Mouse (Mus musculus) megakaryocyte-erythroid progenitor cell, adult 5-6 weeks (primary cell): Measurements from ENCODE around the gene Nos2. TPM values are rescaled to one million over a fixed set of nuclear protein-coding genes. Genes with fewer than 3 reads are reported as not detected.
"Not testable (repeated sequence)": the region's sequence is repeated elsewhere in the genome, so short reads cannot be mapped to it uniquely, and the experiment has no call there.

ENCODE experiments used
- ATAC-seq: replicated peaks from 2 replicates; pipeline ENCODE4 v1.8.0; 2016; ENCODE audit warnings: mild to moderate bottlenecking, inconsistent platforms; ENCODE audit not compliant: severe bottlenecking, poor library complexity, low FRiP score, low TSS enrichment
- total RNA-seq, 2 experiments: library from RNA; stranded (forward) in 1 of 2; stranded (reverse) in 1 of 2; fragments of 200-1000, 215-1000 nt in 1 of 2; fragments of >200 nt in 1 of 2; fragmentation: Nextera tagmentation in 1 of 2; gene quantifications; 2 replicates each; pipeline ENCODE4 v1.2.3; 2014 to 2017

Nos2 gene
- total RNA-seq, 2 experiments from 2014 or later = not detected

DNA sequence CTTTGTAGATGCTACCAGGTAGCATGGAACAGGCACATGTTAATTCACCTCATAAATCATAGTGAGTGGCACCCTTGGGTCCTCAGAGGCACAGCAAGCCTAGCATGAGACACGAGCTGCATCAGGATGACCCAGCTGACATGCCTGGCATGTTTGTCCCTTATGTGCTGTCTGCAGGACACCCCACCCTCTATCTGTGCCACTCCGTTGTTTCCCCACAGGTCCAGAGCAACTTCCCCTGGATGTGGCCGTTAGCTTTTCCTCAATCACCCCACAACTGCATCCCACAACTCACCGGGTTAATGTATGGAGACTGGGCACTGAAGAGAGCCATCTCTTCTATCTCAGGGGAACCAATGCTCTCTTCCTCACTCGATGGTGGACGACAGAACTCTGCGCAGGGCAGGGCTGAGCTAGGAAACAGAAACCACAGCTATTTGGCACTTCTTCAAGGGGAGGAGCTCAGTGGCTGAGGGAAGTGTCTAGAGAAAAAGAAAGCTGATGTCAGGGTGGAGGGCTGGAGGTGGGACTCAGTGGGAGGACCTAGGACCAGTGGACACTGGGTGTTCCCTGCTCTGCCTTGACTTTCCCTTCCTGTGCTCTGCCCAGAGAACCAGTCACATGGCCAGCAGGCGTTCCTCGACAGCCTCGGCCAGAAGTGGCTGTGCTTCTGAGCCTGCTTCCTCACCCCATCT, 64.0 kb downstream of the Nos2 start, which contains the start of gene Lgals9:
Gene Lgals9 (minus strand): TSS at position 464 of the 695 bp plus-strand sequence.
- peak; percentile 80 for ATAC-seq

DNA sequence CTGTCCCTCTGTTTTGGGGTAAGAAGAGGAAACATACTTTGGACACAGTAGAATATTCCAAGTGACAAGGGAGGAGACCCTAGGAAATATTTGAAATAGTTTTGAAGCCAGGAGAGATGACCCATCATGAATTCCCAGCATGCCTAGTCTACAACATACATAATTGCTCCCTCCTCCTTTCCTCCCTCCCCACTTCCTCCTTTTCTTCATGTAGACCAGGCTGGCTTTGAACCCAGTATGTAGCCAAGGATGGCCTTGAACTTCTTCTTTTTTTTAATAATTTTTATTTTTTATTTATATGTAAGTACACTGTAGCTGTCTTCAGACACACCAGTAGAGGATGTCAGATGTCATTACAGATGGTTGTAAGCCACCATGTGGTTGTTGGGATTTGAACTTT, 64.9 kb downstream of the Nos2 start:
- no peak for ATAC-seq

DNA sequence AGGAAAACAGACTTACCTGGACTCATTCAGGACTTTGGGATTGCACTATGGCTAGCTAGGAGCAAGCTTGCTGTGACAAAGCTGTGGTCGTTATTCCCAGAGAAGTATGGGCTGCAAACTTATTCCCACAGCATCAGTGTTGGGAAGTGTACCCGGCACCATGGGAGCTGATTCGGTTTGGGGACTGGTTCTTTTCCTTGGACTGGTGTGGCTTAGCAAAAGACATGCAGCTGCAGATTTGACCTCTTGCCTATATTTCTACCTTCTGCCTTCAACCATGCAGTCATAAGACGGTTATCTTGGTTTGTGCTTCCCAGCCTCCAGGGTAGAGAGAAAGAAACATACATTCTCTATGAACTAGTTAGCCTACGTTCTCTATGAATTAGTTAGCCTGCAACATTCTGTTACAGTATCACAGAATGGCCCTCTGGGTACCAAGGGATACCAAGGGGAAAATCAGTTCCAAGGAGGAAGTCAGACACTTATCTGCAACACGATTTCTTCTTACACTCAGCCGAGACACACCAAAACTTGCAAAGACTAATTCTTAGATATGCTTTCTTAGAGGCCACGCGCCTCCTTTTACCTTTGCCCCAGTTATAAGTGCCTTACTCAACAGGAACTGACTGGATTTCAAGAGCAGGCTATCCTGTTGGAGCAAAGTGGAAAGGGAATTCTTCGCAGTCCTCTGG, 65.9 kb downstream of the Nos2 start:
- no peak for ATAC-seq

DNA sequence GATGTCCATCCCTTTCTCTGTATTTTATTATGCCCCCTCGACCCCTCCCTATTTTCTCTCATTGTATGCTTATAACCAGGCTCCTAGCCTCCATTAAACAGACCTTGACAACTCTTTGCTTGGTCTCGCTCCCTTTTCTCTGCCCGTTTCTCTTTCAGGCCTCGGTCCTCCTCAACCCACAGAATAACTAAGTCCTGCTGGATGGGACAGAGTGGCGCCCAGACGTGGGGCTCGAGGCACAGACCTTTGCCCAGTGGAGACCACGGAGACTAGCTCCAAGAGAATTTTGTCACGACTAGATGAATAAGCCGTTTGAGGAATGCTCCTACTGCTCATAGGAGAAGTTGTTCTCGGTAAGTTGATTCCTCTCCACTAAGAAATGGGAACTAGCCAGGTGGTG, 68.6 kb downstream of the Nos2 start:
- not testable (repeated sequence) for ATAC-seq

DNA sequence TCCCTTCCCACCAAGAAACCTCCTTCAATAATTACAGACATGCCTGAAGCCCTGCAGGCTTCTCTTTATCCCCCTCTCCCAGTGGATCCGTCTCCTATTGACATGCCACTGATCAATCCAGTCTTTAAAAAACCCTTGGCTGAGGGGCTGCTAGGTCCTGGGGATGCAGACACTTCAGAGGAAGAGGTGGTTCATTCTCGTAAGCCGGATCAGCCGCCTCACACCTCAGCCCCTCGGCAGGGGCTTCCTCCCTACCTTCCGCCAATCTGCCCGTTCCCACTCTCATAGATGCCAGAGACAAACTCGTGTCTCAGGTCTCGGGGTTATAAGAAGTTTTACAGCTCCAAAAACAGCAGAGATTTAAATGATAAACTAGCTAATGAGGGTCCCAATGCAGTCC, 69.5 kb downstream of the Nos2 start:
- no peak for ATAC-seq

DNA sequence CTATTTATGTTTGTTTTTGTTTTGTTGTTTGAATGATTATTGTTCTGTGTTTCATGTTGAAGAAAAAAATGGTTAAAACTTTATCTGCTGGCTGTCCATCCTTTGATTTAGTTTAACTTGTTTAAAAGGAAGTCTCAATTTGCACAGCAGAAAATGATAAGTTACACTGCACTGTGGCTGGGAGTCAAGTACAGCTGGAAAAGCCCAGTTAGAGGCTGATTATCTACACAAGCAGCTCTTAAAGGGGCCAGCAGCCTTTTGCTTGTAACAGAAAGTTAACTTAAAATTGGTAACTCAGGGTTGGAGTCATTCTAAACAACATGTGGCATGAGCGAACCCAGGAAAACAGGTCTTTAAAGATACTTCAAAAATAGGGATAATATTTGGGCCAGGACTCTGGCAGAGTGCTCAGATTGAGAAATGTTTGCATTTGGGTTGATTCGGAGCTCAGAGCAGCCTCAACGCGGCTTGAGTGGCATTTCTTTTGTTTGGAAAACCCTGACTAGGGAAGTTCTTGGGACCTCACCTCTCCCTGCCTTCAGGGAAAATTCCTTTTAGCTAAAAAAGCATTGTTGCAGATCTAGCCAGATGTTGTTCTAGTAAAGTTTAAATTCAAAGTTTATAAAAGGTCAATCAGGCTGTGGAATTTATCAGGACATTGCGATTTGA, 70.4 kb downstream of the Nos2 start:
- ATAC-seq = not testable (repeated sequence)

DNA sequence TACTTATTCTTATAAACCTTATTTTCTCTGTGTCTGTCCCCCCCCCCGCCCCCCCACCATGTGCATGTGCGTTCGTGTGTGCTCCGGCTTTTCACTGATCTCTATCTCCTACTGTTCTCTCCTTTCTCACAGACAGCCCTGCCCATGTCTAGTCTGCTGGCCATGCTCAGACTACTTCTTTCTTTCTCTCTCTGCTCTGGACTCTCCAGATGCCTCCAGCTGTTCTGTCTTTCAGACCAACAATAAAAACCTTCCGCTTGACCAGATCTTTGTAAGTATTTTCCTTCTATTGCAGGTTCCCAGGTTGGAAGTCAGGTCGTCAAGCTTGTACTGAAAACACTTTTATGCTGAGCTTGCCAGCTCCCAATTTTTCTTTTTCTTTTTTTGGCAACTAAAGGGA, 78.5 kb downstream of the Nos2 start:
- no peak for ATAC-seq

DNA sequence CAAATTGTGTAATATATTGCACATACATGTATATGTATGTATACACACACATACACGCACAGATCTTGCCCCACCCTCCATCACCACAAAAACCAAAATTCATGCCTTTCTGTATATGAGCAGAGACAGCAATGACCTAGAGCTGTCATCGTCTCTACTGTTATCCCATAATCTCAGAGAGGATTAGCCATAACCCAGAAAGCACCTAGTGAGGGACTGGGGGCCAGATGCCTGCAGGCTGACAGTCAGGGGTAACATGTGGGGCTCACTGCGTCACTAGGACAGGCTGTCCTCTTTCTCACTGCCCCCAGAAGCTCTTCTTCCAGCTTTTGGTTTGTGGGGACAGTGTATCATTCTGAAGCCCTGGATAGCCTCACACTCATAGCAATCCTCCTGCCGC, 81.3 kb downstream of the Nos2 start:
- no peak for ATAC-seq

DNA sequence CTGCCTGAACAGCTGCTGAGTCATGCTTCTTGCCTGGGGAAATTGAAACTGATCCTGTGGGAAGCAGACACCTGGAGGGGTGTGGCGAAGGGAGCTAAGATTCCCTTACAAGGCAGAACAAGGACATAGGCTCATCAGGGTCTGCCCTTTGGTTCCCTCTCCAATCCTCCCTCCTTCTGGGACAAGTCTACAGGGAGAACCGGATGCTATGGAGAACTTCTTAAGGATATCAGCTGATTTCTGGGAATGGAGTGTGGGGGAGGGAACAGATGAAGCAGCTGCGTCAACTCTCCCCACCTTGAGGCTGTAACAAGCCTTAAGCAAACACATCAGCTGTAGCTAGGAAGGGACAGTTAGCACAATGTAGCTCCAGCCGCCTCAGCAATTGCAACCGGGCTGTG, 82.0 kb downstream of the Nos2 start:
- ATAC-seq = no peak

DNA sequence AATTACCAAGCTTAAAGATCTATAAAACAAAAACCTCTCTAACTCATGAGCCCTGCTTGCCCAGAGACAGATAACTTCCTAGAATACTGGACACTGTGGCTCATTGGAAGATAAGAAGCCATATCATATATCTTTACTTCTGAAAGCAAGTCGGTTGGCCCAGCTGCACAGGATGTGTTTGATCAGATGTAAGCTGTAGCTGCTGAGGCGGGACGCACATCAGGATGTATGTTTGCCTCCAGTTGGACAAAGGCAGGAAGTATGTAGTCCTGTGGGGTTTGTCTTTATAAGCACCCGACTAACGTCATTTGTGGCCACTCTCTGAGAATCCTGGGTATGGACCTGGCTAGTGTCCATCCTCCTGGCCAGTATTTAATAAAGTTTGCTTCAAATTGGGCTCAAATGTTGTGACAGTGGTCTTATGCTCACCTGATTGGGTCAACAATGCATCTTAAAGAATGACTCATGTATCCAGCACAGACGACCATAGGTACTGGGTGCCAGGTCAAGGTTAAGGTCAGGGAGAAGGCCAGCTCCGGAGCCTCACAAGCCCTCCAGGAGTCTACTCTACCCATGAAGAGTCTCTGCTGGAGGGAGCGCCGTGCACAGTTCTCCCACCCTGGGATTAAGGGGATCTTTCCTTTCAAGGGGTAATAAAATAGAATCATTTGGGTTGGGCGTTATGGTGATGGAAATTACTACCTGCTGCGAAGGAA, 82.6 kb downstream of the Nos2 start:
- peak; percentile 41; the same call in 1 of the 2 replicates for ATAC-seq

DNA sequence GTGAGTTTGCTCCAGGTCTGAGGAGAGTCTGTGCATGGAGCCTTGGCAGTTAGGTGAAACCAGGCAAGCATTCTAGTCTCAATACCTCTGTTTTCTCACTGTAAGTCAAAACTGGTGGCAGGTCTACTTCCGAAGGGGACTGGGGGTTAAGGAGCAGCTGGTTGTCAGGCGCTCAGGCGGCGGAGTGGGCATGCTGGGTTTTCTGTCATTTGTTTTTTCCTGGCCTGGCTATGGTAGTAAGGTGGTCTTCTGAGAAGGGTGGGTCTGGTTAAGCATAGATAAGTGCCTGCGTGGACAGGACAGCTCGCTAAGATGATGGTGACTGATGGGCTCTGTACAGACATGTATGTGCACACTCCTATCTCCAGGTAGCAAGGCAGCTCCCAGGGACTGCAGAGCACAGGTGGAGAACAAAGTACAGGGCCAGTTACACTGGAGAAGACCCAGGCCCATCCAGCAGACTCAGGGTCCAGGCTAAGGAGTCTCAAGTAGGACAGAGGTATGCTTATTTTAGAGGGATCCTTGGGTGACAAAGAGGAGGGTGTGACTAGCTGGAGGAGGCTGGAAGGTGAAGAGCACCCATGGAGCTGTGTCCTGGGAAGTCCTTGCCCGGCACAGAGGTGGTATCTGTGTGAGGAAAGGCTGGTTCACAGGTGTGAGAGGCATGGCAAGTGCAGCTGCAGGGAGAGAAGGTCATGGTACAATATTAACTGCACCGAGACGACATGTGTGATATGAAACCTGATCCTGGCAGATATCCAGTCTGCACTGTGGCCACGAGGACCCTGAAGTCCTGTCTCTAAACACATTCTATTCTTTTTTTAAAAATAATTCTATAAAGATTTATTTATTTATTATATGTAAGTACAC, 83.4 kb downstream of the Nos2 start:
- ATAC-seq = no peak

DNA sequence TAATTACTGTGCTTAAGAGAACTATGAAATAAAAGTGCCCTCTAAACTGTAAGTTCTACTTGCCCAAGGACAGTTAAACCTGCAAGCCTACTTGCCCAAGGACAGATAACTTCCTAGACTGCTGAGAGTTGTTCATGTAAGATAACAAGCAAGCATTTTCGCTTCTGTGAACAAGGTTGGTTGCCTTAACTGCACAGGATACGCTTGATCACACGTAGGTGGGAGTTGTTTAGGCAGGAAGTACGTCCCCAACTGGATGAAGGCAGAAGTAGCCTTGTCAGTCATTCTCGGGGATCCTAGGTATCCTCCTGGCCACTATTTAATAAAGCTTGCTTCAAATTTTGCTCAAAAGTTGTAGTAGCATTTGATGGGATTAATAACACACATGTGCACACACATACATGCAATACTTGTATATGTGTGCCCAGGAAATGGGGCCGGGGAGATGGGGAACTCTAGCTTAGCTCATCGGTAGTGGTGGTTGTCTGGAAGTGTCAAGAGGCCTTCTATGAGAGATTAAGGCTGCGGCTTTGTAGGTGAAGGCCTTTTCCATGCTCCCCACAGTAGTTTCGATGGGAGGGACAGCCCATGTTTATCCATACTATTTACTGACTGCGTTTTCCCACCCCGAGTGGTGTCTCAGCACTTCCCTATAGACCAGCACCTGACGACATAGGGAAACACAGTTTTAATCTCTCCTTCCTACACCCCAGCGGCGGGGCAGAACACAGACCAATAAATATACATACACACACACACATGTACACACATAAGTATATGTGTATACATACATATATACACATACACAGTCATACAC, 85.2 kb downstream of the Nos2 start:
- peak; percentile 78 for ATAC-seq

DNA sequence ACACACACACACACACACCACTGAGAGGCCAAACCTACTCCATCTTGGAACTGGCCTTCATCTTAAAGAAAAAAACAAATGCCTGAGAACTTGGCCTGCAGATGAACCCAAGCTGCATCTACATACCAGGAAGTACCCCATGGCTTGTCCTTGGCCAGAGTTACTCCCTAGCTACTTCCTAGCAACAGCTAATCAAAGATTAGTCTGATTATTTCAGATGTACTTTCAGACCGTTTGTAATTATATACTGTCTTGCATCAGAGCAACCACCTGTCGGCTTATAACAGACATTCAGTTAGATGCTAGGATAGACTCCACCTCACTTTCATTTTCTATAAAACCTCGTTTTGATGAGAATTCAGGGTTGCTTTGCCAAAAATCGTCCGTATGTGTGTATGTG, 85.8 kb downstream of the Nos2 start:
- no peak for ATAC-seq

DNA sequence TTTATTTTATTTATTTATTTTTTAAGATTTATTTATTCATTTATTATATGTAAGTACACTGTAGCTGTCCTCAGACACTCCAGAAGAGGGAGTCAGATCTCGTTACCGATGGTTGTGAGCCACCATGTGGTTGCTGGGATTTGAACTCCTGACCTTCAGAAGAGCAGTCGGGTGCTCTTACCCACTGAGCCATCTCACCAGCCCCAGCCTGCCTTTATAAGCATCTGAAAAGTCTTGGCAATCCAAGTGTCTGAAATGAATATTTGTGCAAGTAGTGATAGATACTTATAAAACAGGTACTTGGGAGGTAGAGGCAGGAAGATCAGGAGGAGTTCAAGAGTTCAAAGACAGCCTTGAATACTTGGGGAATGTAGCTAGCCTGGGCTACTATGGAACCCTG, 86.8 kb downstream of the Nos2 start:
- not testable (repeated sequence) for ATAC-seq

DNA sequence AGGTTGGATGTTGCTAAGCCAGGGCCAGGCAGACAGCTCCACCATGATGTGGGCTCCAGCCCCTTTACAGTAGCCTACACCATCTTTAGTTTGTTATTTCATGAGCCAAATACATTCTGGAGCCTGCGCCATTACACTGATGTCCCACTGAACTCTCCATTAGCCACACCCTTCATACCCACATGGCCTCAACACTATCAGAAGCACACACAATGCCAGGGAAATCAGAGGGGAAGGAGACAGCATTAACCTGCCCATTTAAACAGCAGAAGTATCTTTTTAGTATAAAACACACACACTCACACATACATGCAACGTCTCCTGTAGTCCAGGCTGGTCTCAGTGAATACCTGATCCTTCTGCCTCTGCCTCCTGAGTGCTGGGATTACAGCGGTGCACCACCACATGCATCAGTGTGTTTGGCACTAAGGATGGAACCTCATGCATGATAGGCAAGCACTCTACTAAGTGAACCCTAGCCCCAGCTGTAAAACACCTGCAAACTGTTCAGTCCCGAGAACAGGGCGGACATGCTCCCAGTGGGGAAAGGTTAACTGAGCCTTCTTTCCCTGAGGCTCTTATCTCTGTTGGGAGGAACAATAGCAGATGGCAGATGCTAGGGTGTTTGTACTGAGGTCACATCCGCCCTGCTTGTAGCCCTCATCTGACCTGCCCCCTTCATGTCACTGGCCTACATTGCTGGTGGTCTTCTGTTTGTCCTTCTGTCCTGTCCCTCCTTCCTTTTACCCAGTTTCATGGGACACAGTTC, 87.6 kb downstream of the Nos2 start:
- ATAC-seq = no peak

DNA sequence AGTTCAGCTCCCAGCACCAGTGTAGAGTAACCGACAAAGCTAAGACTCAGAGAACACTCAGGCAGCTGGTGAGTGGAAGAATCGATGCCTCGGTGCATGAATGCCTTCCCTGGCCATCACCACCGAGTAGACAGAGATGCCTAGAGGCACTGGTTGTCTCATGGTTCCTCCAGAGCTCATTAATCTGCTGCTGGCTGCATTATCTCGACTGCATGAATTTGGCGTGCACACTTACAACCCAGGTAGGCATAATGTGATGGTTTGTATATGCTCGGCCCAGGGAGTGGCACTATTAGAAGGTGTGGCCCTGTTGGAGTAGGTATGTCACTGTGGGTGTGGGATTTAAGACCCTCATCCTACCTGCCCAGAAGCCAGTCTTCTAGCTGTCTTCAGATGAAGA, 88.3 kb downstream of the Nos2 start:
- ATAC-seq = no peak
